Mouse (Mus musculus) gastrocnemius, postnatal 10 days (tissue): Measurements from ENCODE around the gene Gabbr2. TPM values are rescaled to one million over a fixed set of nuclear protein-coding genes. Genes with fewer than 3 reads are reported as not detected.

Experiments used
- DNase-seq: peaks from one replicate; pipeline ENCODE4 v3.0.0; 2021; ENCODE audit warnings: mixed read lengths
- total RNA-seq, 2 experiments: library from RNA; stranded (reverse); gene quantifications; 2 replicates each; pipeline ENCODE4 v1.2.3; 2021

Gabbr2 gene
- total RNA-seq, 2 experiments from 2014 or later: 0.47 to 0.54 TPM

DNA sequence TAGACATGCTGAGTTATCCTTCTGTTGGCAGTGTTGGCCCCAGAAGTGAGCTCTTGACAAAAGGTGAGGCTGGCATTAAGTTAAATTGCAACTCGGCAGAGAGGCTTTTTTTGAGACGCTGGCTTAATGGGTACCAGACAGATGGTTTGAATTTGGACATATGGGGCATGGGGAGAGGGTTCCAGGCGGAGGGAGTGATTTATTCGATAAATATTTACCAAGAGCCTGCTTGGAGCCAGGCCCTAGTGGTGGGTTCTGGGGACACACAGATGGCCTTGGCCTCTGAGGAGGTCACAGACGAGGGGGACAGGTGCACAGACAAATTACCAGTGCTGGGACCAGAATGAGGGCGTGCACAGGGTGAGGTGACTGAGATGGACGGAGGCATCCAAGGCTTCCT lies 282.2 kb downstream of the Gabbr2 start:
- DNase-seq: no peak

DNA sequence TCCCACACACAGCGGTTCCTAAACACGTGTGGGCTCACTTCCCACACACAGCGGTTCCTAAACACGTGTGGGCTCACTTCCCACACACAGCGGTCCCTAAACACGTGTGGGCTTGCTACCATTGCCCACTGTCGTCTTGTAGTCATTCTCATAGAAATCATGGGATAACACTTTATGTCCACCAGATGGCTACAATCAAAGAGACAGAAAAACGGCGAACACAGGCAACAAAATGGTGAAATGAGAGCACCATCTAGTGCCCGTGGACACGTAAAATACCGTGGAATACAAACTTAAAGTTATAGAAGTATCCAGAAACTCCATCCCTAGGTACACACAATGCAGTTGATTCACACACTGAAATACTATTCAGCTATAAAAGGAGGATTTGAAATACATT lies 285.9 kb downstream of the Gabbr2 start:
- no peak for DNase-seq

DNA sequence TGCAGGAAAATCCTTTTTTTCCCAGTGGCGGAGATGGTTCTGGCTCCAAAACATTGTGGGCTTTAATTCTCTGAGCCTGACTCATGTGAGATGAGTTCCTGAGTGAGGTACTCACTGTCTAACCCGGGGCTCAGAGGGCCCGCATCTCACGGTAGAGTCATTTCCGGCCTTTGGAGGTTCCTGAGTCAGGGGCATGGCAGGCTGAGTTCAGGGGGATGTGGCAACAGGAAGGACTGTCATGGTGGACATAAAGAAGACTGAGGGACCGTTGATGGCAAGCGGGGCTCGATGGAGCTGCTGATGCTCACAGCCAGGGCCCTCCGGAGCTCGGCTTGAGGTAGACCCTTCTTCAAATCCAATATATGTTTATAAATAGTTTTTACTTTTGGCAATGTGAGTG lies 288.5 kb downstream of the Gabbr2 start:
- no peak for DNase-seq

DNA sequence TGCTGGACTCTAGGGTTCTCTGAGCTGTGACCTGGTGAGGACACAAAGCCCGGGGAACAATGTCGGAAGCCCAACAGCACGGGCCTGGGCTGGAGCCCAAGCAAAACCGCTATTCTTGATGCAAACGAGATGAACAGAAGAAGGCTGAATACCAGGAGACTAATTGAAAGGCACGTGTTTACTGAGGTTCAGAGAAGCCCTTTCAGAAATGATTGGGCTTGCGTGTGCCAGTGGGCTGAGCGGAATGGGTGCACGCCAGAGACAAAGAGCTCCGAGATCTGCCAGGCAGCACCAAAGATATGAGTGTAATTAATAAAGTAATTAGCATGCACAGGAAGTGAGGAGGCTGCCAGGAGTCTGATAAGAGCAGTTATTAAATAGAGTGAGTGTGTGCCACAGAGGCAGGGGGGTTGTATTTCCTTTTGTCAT lies 291.4 kb downstream of the Gabbr2 start:
- DNase-seq: no peak

DNA sequence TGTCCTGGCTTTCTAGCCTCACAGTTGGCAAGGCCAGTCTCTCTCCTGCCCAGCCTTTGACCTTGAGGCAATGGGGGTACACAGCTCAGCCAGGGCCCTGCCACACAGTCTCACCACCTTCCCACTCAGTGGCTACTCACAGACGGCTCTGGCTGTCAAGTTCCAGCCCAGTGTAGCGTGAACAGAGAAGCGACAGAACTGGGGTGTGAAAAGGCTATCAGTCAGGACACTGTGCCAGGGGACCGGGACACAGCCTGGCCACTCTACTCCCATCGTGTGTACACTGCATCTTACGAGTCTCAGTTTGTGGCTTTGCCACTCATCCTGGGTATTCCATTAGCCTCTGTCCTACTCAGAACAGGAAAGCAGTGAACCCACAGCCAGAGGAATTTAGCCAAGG lies 295.2 kb downstream of the Gabbr2 start:
- DNase-seq: no peak

DNA sequence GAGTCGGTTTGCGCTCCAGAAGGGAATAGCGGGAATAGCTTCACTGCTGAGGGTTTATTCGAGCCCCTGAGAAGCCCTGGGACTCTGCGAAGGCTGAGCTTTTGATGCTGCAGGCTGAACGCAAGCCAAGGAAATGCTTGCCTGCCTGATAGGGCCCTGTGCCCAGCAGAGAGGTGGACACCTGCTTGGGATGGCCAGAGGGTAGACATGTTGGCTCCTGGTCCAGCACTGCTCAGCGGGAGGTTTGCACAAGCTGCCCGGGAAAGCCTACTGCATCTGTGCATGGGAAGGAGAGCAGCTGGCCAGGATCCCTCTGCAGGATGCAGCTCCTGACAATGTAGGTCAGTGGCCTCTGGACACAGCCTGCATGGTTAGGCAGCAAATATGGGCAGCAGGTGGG lies 301.1 kb downstream of the Gabbr2 start:
- DNase-seq: no peak

DNA sequence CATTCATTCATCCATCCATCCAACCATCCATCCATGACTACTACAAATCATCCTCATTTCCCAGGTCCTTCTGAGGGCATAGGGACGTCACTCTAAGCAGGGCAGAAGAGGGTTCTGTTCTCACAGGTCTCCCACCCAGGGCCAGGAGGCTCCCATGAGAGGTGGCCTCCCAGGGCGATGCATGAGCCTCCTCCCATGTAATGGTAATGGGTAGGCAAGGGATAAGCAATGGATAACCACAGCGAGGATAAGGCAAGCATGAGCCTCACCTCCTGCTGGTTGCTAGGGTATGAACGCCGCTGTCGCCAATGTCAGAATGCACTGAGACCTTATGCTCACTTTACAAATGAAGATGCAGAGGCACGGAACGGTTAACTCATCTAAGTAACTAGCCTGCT lies 301.7 kb downstream of the Gabbr2 start:
- DNase-seq: no peak

DNA sequence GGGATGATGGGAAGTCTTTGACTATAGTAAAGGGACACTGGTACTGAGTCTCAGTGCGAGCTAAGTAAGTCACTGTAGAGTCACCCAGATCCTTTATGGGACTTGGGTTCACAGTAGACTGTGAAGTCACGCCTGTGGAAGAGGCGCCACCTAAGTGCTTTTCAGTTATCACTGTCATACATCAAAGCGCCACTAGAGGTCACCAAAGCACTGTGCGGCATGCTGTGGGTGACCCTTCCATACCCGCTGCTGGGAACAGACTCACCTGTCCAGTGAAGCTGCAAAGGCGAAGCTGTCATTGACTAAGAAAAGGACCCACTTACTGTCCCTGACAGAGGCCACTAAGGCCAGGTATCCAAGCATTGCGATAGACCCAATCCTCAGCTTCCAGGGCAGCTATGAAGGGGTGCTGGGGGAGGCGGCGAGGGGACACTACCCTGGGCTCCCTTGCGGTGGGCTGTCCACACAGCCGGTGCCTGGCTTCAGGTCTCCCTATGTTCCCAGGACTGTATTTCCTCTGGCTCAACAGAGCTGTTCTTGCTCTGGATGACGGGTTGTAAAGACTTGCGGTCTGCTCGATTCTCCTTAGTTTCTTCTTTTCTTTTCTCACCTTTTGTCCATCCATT lies 302.2 kb downstream of the Gabbr2 start:
- DNase-seq: peak; percentile 71

DNA sequence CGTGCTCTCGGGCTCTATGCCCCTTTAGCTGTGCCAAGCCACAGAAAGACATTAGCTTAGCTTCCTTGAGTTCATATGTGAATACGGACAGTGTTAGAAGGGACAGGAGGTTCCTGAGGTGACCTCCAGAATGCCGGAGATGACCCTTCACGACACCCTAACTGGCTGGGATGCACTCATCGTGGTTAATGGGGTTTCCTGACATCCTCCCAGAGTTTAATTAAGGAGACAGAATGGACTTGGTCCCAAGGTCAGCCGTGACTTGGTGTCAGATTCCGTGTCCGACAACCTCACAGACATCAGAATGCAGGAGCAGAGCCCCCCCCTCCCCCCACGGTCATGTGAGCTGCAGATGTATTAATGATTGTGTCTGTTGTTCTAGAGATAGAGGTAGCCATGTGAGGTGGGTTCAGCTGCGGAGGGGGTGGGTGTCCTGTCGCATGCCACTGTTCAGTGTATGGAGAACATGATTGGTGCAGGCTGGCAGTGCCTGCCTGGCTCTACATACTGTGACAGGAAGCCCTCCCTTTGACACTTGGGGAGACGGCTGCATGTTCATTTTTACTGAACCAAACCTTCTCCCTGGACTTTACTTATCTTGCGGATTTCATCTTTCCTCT lies 303.4 kb downstream of the Gabbr2 start:
- no peak for DNase-seq

DNA sequence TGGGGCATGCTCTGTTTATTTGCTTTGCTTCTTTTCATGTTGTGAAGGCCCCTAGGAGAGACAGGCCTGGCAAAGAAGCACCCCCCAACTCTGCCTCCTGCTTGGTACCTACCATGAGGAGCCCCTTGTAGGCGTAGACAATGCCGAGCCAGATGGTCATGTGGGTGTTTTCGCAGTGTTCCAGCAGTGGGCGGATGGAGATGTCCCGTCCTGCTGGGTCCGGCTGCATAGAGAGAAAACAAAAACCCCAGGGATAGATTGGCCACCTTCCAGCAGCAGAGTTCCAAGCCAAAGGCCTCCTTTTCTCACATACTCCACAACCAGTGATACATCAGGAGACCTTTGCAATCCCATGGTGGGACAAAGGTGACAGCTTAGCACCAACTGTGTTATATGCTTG lies 307.5 kb downstream of the Gabbr2 start:
- DNase-seq: peak; percentile 30

DNA sequence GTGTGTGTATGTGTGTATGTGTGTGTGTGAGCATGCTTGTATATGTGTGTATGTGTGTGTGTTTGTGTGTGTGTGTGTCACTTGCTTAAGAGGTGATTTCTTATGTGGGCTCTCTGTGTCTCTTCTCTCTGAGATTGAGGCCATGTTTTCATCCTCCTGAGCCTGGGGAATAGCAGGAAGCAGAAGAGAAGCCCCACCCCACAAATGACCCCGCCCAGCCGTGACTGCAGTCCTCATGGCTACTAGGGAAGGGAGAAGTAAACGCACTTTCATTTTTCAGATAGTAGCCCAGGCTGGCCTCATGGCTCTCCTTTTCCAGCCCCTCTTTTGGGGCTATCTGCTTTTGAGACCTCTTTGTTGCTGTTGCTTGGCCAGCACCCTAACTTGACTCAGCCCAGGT lies 315.0 kb downstream of the Gabbr2 start:
- DNase-seq: no peak

DNA sequence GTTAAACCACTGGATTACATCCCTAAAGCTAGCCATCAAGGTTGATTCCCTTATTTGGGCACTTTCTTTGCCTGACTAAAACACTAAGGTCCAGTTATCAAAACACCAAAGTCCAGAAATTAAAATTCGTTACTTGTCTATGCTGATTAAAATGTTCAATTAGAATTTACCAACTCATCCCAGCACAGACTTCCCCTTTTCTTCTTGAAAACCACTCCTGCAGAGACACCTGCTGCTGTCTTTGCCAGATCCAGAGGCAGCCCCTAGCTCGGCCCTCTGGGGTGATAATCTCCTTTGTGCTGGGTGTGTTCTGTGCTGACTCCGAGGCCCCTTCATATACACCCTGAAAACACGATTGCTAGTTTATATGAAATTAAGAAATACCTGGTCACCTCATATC lies 315.7 kb downstream of the Gabbr2 start:
- DNase-seq: no peak

DNA sequence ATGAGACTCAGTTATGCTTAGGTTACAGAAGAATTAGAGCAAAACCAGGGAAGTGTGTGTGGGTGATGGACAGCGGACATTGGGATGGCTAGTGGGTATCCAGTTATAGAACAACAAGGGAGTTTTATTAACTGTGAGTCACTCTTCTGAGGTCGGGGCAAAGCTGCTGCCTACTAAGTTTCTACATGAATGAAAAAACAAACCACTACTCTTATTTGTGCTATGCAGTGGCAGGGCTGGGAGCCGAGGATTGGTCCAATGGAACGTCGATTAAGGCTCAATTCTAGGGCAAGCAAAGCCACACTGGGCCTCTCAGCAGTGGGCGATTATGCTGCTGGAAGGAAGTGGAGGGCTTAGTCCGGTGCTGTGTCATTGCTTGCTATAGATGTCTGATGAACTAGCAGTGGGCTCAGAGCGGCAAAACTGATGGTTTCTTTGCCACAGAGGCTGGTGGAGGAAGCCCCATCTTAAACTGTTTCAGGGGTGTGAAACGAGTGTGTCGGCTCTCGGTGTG lies 316.3 kb downstream of the Gabbr2 start:
- DNase-seq: no peak

DNA sequence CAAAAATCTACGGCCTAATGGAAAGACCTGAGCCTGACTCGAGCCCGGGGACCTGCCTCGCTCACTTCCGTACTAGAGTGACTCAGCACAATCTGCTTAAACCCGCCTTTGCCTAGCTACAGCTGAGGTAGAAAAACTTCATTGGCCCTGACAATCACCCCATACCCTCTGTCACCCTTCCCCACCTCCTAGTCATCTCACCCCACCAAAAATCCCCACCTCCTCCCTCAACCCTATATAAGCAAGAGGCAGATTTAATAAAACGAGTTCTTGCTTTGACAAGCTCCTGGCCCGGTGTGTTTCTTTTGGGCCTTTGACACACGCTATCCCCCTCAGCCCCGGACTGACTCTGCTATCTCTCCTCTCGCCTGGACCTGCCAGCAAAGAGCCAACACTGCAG lies 323.1 kb downstream of the Gabbr2 start:
- DNase-seq: no peak

DNA sequence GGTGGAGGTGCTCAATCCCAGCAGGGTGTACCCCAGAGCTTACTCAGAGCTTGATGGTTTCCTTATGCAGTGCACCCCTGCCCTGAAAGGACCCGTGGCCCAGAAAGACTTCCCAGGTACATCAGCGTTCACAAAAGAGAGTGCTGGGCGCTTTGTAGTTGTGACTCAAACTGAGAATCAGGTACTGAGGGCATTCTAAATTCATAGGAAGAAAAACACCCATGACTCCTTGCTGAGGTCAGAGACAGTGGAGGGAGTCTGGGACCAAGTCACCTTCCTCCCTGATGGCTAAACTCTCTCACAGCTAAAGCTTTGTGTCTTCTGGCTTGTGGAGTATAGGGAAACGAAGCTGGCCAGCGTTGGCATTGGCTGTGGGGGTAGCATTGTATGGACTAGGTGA lies 325.3 kb downstream of the Gabbr2 start:
- DNase-seq: no peak

DNA sequence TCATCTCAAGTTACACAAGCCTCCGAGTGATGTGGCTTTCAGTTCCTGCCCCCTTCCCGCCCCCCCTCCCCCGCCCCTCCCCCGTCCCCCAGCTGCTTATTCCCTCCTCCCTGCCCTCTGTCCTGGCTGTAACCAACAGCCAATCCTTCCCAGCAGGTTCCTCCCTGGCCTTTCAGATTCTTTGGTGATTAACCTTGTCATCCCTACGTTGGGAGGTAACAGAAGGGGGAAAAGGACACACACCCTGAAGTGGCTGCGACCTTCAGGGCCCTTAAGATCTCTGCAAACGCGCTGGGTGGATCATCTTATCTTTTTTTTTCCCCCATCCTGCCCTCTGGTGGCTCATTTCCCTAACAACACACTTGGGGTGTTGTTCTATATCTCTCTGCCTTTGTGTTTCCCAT lies 326.3 kb downstream of the Gabbr2 start:
- DNase-seq: no peak

DNA sequence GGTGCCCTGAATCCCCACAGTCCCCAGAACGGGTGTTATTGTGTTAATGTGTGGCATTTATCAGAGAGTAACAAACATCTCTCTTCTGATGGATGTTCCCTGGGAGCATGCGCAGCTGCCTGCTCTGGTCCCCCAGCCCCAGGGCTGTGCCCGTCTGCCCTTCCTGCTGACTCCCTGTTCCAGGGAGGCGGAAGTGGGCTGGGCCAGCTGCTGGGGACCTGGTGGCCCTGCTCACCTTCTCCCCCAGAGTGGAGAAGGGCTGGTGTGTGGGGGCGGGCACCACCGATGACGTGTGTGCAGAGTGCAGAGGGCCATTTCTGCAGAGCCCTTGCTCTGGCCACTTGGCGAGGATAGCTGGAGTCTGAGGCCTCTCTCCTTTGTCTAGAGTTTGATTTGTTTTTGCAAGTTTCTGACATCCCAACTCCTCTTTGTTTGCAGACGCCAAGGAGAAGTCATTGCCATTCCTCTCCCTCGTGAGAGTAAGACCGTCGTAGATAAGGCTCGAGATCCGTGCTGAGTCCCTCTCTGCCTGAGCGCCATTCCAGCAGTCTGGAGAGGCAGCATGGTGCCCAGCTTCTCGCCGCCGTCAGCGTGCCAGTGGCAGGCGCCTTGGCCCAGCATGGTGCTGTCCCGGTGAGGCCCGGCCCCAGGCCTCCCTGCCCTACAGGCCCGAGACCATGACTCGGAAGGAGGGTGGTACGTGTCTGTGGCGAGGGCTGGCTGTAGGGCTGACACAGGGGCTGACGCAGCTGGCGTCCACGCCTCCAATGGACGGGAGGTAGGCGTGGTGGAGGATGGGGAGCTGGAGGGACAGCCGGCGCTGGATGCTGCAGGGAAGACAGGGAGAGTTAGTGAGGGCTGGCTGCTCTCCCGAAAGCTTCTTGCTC lies 327.3 kb downstream of the Gabbr2 start:
- DNase-seq: peak; percentile 61

DNA sequence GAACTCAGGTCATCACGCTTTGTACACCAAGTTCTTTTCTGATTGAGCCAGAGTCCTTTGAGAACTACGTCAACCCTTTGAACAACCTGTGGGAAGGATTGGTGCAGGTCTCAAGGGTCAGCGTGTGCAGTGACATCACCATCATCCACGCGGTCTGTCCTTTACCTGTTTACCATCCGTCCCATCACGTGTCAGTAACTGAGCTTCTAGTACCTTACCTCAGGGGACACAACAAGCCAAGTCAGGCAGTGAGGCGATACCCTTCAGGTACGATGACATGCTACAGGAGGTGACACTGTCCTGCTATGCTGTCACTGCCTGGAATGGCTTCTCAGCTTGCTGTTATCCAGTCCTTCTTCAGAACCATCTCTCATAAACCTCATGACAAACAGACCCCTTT lies 330.2 kb downstream of the Gabbr2 start:
- DNase-seq: no peak

DNA sequence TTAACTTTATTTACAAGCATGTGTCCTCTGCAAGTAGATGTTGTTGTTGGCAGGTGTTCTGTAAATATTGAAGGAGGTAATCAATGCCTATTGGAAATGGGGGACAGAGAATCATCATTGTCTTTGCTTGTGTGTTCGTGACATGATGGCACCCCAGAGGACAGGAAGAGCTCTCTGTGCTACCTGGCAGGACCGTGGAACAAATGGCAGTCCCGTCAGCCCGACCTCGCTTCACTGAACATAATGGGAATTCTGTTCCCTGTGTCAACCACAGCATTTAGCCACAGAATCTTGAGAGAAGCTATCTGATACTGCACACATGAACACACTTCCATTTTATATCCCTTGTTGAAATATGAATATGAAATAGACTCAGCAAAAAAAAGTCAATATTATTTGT lies 332.7 kb downstream of the Gabbr2 start:
- DNase-seq: no peak

DNA sequence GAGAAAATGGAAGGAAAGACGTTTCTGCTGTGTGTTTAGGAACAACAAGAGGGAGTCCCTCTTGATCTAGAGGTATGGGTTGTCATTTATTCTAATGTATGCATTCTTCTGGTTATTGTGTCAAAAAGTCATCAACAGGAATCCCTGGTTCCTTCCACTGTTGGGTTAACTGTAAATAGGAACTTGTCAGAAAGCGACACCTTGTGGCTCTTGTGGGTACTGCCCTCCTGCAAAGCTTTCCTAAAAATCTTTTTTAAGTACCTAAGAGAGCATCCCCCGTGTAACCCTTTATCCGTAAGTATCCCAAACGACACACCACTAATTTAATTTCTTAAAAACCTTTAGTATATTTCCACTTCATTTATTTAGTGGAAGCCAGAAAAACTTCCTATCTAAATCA lies 334.6 kb downstream of the Gabbr2 start:
- DNase-seq: peak; percentile 82

DNA sequence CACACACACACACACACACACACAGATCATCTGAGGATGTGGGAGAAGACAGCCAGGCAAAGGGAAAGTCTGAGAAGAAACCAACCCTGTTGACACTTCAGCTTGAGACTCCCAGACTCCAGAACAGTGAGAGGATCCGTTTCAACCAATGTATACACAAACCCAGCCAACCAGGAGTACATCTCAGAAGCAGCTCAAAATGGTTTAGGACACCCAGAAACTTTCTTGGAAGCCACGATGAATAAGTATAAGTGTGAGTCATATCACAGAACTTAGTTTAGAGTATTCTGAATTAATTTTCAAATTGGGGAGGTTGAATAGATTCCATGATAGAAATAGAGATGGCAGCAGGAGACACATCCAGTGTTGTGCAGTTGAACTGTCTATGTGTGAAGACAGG lies 335.7 kb downstream of the Gabbr2 start:
- DNase-seq: no peak

DNA sequence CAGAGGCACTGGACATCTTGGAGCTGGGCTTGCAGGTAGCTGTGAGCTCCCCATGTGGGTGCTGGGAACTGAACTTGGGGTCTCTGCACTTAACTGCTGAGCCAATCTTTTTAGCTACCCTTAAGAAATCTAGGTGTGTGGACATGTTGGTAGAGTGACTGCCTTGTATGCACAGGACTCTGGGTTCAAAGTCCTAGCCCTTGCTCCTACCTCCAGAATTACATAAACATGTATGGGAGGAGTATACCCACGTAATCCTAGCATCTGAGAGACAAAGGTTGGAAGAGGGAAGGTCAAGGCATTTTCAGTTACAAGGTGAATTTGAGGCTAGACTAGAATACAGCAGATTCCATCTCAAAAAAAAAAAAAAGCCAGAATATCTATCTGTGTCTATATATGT lies 336.4 kb downstream of the Gabbr2 start:
- DNase-seq: no peak

DNA sequence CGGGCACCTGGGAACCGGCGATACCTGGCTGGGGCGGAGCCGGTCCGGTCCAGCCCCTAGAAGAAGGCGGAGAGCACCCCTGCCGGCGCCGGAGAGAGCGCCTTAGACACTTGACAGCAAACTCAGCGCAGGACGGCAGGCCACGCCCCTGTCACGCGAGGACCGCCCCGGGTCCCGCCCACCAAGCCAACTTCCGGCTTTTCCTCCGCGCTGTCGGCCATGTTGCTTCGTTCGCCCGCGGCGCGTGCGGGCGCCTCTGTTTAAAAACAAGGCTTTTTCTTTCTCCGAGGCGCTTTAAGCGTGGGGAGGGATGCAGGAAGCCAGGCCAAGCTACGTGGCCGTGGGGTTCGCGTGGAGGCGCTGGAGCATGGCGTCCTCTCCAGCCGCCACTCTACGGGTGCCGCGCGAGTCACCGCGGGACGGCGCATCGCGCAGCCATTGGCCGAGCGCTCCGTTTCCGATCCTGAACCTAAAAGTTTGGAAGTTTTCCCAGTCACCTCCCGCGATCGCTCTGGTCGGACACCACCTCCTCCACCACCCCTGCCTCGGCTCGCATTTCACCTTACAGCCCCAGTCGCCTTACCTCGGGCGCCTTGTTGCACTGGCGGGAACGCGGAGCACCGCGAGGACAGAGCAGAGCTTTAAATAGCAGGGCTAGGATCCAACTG lies 341.5 kb downstream of the Gabbr2 start, which contains the start of gene Tbc1d2:
Tbc1d2 (minus strand) TSS at position 124 of the 668 bp plus-strand sequence.
- peak; percentile 95 for DNase-seq
